In the genomic region with DNA sequence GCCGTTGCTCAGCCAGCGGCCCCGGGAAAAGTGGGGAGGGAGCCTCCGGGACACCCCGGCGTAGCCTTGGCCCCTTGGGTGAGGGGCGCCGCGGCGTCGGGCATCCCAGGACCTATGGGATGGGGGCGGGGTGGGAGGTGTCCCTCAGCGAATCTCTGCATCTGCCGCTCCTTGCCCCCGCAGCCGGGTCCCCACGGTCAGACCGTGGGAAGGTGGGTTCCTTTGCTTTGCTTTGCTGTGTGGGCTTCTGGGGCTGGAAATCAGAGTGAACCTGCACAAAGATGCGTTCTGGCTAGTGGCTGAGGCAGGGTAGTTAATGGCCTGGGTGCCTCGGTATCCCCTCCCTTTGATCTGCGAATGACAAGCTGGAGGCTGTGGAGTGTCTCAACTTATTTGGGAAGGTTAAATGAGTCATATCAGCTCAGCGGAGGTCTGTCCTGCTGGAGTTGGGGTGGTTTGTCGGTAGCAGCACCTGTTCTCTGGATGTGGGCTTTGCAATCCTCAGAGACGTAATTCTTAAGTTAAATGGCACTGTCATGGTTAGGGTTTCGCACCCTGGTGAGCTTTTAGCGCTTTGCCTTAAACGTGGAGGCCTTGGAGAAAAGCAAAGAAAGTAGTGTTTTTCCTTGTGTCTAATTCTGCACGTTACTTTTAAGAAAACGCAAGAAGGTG, we compare ENCODE assay signal across 8 mouse cellular contexts. TPM values are rescaled to one million over a fixed set of nuclear protein-coding genes. Genes with fewer than 3 reads are reported as not detected.
DNase-seq lines count a peak whose midpoint lies in the region; ATAC-seq lines count a peak whose summit lies in the region.

No protein-coding gene starts in this region.

- intact Hi-C loops in heart, postnatal 14 days (cut with DNase I) = loop anchor here (2.0 to 10.0 kb wide), 7 partner anchors 187 to 543 kb away; no protein-coding TSS in a partner anchor
- intact Hi-C loops in left cerebral cortex, postnatal 25 days (cut with DNase I) = loop anchor here (2.0 to 10.0 kb wide), 7 partner anchors 191 to 853 kb away; no protein-coding TSS in a partner anchor

- WGBS in heart, embryonic 10.5 days = 1% methylated on average over 28 of the region's 29 CpGs
- WGBS in heart, embryonic 13.5 days = under 1% methylated on average over 29 of the region's 29 CpGs

- H3K9ac ChIP-seq in heart, embryonic 13.5 days = peak overlapping the region; percentile 93

- peak; percentile 75 for DNase-seq in heart, embryonic 10.5 days (ENCODE audit: low spot score)
- DNase-seq in heart, postnatal 14 days = no peak
- DNase-seq in B cell, adult 2 months = peak; percentile 46 to 49
- peak; percentile 8 for DNase-seq in brain, embryonic 18.5 days (ENCODE audit: low read depth, low spot score)
- DNase-seq in left cerebral cortex, postnatal 25 days (ENCODE audit: low spot score in 2 of 2) = peak; percentile 36 to 39

- peak overlapping the region; percentile 97 for H3K4me2 ChIP-seq in heart, embryonic 13.5 days

- H3K4me3 ChIP-seq in heart, embryonic 10.5 days = peak overlapping the region; percentile 83
- H3K4me3 ChIP-seq in heart, embryonic 13.5 days = peak overlapping the region; percentile 92

- ATAC-seq in heart, embryonic 13.5 days (ENCODE audit: extremely low read depth, insufficient number of reproducible peaks, low FRiP score, low TSS enrichment) = no peak
- ATAC-seq in monocyte, adult 5-6 weeks (replicated peaks; ENCODE audit: insufficient number of reproducible peaks, low FRiP score, low TSS enrichment, poor library complexity, severe bottlenecking) = 0 out of 2 replicates have a peak, but pooled peaks have one; percentile 5
- no peak for ATAC-seq in inflammation-experienced regulatory T-cells, adult 6 months

- H3K4me1 ChIP-seq in heart, embryonic 10.5 days = no peaks in the 10 kb centered on the region
- H3K4me1 ChIP-seq in heart, embryonic 13.5 days = peaks cover 13% of the 10 kb centered on the region

- H3K36me3 ChIP-seq in heart, embryonic 10.5 days = no peaks in the 10 kb centered on the region
- H3K36me3 ChIP-seq in heart, embryonic 13.5 days = no peaks in the 10 kb centered on the region

- H3K9me3 ChIP-seq in heart, embryonic 10.5 days = no peaks in the 10 kb centered on the region
- H3K9me3 ChIP-seq in heart, embryonic 13.5 days = no peaks in the 10 kb centered on the region

- H3K27me3 ChIP-seq in heart, embryonic 10.5 days (ENCODE audit: insufficient read depth, poor library complexity, severe bottlenecking) = no peaks in the 10 kb centered on the region
- H3K27me3 ChIP-seq in heart, embryonic 13.5 days (replicated peaks) = no peaks in the 10 kb centered on the region

- H3K27ac ChIP-seq in heart, embryonic 10.5 days = peak overlapping the region; percentile 95
- peak overlapping the region; percentile 92 for H3K27ac ChIP-seq in heart, embryonic 13.5 days (replicated peaks)

RNA-seq across cellular contexts. Expression of a gene that starts 1.6 kb away (rescaled TPM):
- polyA plus RNA-seq in heart, embryonic 10.5 days (2016; fragmentation: Nextera tagmentation; extraction: Ambion mirVana) = 18.0 and 21.6 TPM in 2 replicates
- total RNA-seq in heart, postnatal 14 days (2021) = 10 to 100 TPM; 20.7 to 21.5 TPM
- 13.5 and 16.6 TPM in 2 replicates for polyA plus RNA-seq in heart, embryonic 13.5 days (2015; fragmentation: Nextera tagmentation; extraction: Ambion mirVana)
- 10 to 100 TPM; 66.2 to 72.1 TPM for total RNA-seq in left cerebral cortex, postnatal 25 days (2021)
- total RNA-seq in monocyte, adult 5-6 weeks (2017) = 41.2 to 45.0 TPM (median 43.4 TPM) in 3 replicates
- polyA plus RNA-seq in inflammation-experienced regulatory T-cells, adult 6 months (2017; shearing (Covaris generic)) = 10 to 100 TPM; 16.0 to 17.7 (median 17.3) TPM

Comparison
In these comparisons a context has a peak if more than half of its experiments do, and no peak if none do; other contexts are left out.
1. DNase-seq: peak in heart, embryonic 10.5 days (single experiment), B cell, adult 2 months (2 of 2), brain, embryonic 18.5 days (single experiment) and left cerebral cortex, postnatal 25 days (2 of 2); none in heart, postnatal 14 days (0 of 2).